Mouse (Mus musculus) heart, adult 2 months (tissue): ENCODE measurements around the gene Dglucy. TPM values are rescaled to one million over a fixed set of nuclear protein-coding genes. Genes with fewer than 3 reads are reported as not detected.

ENCODE experiments used
- DNase-seq, 2 experiments: peaks; one replicate each; pipeline ENCODE4 v3.0.0; 2021
- H3K27ac ChIP-seq: fragments of 200-600 bp; 2 replicates; pipeline ENCODE4 v1.8.1; 2022
- H3K27me3 ChIP-seq: fragments of 200-500 bp; 2 replicates; pipeline ENCODE4 v1.6.1; 2012; ENCODE audit warnings: mild to moderate bottlenecking, low read length, inconsistent platforms, mixed read lengths; ENCODE audit not compliant: control insufficient read depth, insufficient read depth
- H3K36me3 ChIP-seq: fragments of 200-500 bp; 2 replicates; pipeline ENCODE4 v1.6.1; 2012; ENCODE audit warnings: low read length, inconsistent platforms; ENCODE audit not compliant: control insufficient read depth, insufficient read depth
- H3K4me1 ChIP-seq: fragments of 200-500 bp; 2 replicates; pipeline ENCODE4 v1.6.1; 2011; ENCODE audit warnings: low read length; ENCODE audit not compliant: control insufficient read depth, insufficient read depth
- H3K4me3 ChIP-seq: fragments of 200-600 bp; 2 replicates; pipeline ENCODE4 v1.8.1; 2022
- H3K79me2 ChIP-seq: fragments of 200-500 bp; replicated peaks from 2 replicates; pipeline ENCODE4 v1.6.1; 2012; ENCODE audit warnings: mild to moderate bottlenecking, inconsistent platforms, low read length, moderate library complexity, mixed read lengths; ENCODE audit not compliant: control insufficient read depth, insufficient read depth
- H3K9ac ChIP-seq: fragments of 200-500 bp; 2 replicates; pipeline ENCODE4 v1.6.1; 2012; ENCODE audit warnings: low read depth, mild to moderate bottlenecking, control low read depth, inconsistent platforms, low read length, mixed read lengths
- CTCF ChIP-seq: fragments of 200-600 bp; IDR thresholded peaks from 2 replicates; pipeline ENCODE4 v1.8.1; 2022; ENCODE audit warnings: antibody characterized with exemption, mild to moderate bottlenecking, moderate library complexity
- EP300 ChIP-seq: fragments of 200-500 bp; IDR thresholded peaks from 2 replicates; pipeline ENCODE4 v1.6.1; 2011; ENCODE audit warnings: low read depth, low read length, control low read depth; ENCODE audit not compliant: insufficient read depth
- POLR2A ChIP-seq: fragments of 200-500 bp; IDR thresholded peaks from 2 replicates; pipeline ENCODE4 v1.6.1; 2011; ENCODE audit warnings: mild to moderate bottlenecking, low read depth, low read length, control low read depth; ENCODE audit not compliant: insufficient read depth
- WGBS: fragments of 180-500 bp; shearing (Covaris S2); methylation state at CpG from one replicate; pipeline ENCODE4 v1.1.7; 2018; 5-methylcytosine and 5-hydroxymethylcytosine counted together
- intact Hi-C: fragments of 180-260 bp; cut with DNase I; formaldehyde crosslinking; loops from one replicate; pipeline ENCODE4 v1.15.1; 2025
- polyA plus RNA-seq: library from polyadenylated mRNA; depleted of rRNA; stranded (reverse); fragments of >200 nt; gene quantifications from 2 replicates; pipeline ENCODE4 v1.2.3, GENCODE M21; 2012
- total RNA-seq, 2 experiments: library from RNA; stranded (reverse); gene quantifications; 2 replicates each; pipeline ENCODE4 v1.2.3; 2021

Dglucy gene
- total and polyA plus RNA-seq, 3 experiments: 36.8 to 64.0 (median 60.9) TPM

GRCm38 (mm10) chr12:100886877-100887276 is 108.0 kb downstream of the Dglucy start:
- WGBS: 85% methylated on average over 4 of the region's 4 CpGs
- TF ChIP-seq POLR2A (no peak), EP300 (no peak), CTCF (no peak)
- no peaks in the 10 kb centered on the region for H3K27me3 ChIP-seq

GRCm38 (mm10) chr12:100887801-100888258 is 109.0 kb downstream of the Dglucy start:
- no peaks in the 10 kb centered on the region for H3K36me3 ChIP-seq
- TF ChIP-seq CTCF: no peak
- TF ChIP-seq EP300: no peak
- no peak for TF ChIP-seq POLR2A
- no peaks in the 10 kb centered on the region for H3K79me2 ChIP-seq
- H3K27me3 ChIP-seq: no peaks in the 10 kb centered on the region
- WGBS: 23% methylated on average over 12 of the region's 12 CpGs
- no peak overlapping the region for H3K4me3 ChIP-seq
- intact Hi-C loops: no loop called here
- no peak overlapping the region for H3K27ac ChIP-seq
- no peaks in the 10 kb centered on the region for H3K4me1 ChIP-seq
- DNase-seq: peak in 1 of 2 experiments; percentile 26
- H3K9ac ChIP-seq: no peak overlapping the region

More at GRCm38 (mm10) chr12:100886877-100887276, 108.0 kb downstream of the Dglucy start:
- H3K4me3 ChIP-seq: no peak overlapping the region
- H3K36me3 ChIP-seq: no peaks in the 10 kb centered on the region
- intact Hi-C loops: no loop called here
- H3K79me2 ChIP-seq: no peaks in the 10 kb centered on the region
- no peaks in the 10 kb centered on the region for H3K4me1 ChIP-seq
- DNase-seq: no peak
- no peak overlapping the region for H3K9ac ChIP-seq
- H3K27ac ChIP-seq: no peak overlapping the region

- no peak overlapping the region for H3K4me3 ChIP-seq
- 79% methylated on average over 3 of the region's 3 CpGs for WGBS
- intact Hi-C loops: no loop called here
- H3K27me3 ChIP-seq: no peaks in the 10 kb centered on the region
- no peaks in the 10 kb centered on the region for H3K4me1 ChIP-seq
- DNase-seq: no peak
- no peaks in the 10 kb centered on the region for H3K36me3 ChIP-seq
- no peak overlapping the region for H3K9ac ChIP-seq
- no peak overlapping the region for H3K27ac ChIP-seq
- TF ChIP-seq EP300: no peak
- no peak for TF ChIP-seq CTCF
- TF ChIP-seq POLR2A: no peak
- H3K79me2 ChIP-seq: no peaks in the 10 kb centered on the region
Observed at GRCm38 (mm10) chr12:100890548-100890947, 111.7 kb downstream of the Dglucy start.

DNA sequence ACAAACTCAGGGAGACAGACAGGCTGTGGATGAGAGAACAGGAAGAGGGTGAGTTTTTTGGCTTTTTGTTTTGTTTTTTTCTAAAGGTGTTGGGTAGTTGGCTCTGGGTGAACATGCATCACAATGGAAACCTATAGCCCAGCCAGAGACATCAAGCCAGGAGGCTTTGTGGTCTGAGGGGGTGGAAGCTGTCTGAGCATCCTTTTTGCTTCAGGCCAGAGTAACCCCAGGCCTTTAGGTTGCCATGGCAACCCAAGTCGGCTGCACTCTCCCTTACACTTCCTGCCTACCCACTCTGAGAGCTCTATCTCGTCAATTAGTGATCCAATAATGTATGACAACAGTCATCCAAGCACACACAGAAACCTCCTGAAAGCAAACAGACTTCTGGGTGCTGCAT is 116.6 kb downstream of the Dglucy start:
- no peak for DNase-seq
- Histone ChIP-seq H3K4me3 (no peak overlapping the region), H3K27ac (no peak overlapping the region), H3K4me1 (no peaks in the 10 kb centered on the region; the same call in 1 of the 2 replicates), H3K36me3 (no peaks in the 10 kb centered on the region), H3K9ac (no peak overlapping the region), H3K79me2 (no peaks in the 10 kb centered on the region), H3K27me3 (peaks cover 7% of the 10 kb centered on the region)
- TF ChIP-seq EP300 (no peak), CTCF (no peak)
- intact Hi-C loops: no loop called here
- WGBS: 11% methylated on average over 2 of the region's 2 CpGs

GRCm38 (mm10) chr12:100896661-100897060 is 117.8 kb downstream of the Dglucy start:
- intact Hi-C loops: no loop called here
- TF ChIP-seq CTCF (no peak), POLR2A (no peak), EP300 (no peak)
- DNase-seq: no peak
- H3K9ac ChIP-seq: no peak overlapping the region
- no peaks in the 10 kb centered on the region; the same call in 1 of the 2 replicates for H3K4me1 ChIP-seq
- no peaks in the 10 kb centered on the region for H3K36me3 ChIP-seq
- H3K27me3 ChIP-seq: peaks cover 7% of the 10 kb centered on the region
- no peaks in the 10 kb centered on the region for H3K79me2 ChIP-seq
- no peak overlapping the region for H3K4me3 ChIP-seq
- no peak overlapping the region for H3K27ac ChIP-seq
- 27% methylated on average over 3 of the region's 3 CpGs for WGBS

GRCm38 (mm10) chr12:100897736-100898650 is 119.1 kb downstream of the Dglucy start:
- no peaks in the 10 kb centered on the region for H3K79me2 ChIP-seq
- WGBS: 48% methylated on average over 12 of the region's 12 CpGs
- intact Hi-C loops: no loop called here
- no peaks in the 10 kb centered on the region for H3K36me3 ChIP-seq
- peaks cover 7% of the 10 kb centered on the region for H3K27me3 ChIP-seq
- H3K4me3 ChIP-seq: no peak overlapping the region
- DNase-seq: no peak
- H3K4me1 ChIP-seq: no peaks in the 10 kb centered on the region; the same call in 1 of the 2 replicates
- no peak overlapping the region for H3K27ac ChIP-seq
- no peak overlapping the region for H3K9ac ChIP-seq
- TF ChIP-seq EP300 (no peak), CTCF (no peak), POLR2A (no peak)
